Mouse (Mus musculus): ENCODE data around the gene Gsta1. TPM values are rescaled to one million over a fixed set of nuclear protein-coding genes. Genes with fewer than 3 reads are reported as not detected.
"Not testable (repeated sequence)": the region's sequence is repeated elsewhere in the genome, so short reads cannot be mapped to it uniquely, and the experiment has no call there.

Gene Gsta1
- not detected for total RNA-seq (2021)
- long read RNA-seq, experiment 1, result 0 reads
- long read RNA-seq, experiment 2, result 0 reads

GRCm38 (mm10) chr9:78230461-78230860 is at the start of gene Gsta1:
TSS of gene Gsta1 (plus strand) at chr9:78230656.
- DNase-seq, result not testable (repeated sequence)

DNA sequence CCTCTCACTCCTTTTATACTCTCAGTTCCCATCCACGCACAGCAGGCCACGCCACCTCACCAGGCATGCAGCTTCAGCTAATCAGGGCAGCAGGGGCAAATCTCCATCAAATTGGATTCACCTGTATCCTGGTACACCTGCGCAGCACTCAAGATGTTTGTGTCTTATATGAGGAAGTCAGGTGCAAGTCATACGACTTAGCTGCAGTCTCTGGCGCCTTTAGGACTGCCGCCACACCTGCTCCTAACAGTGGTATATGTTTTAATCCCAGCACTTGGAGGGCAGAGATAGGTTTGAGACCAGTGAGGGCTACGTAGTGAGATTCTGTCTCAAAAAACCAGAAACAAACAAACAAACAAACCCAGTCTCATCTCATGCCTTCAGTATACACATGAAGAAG is 48.0 kb upstream of the Gsta1 start, which contains the start of gene Gsta4:
Gsta4 (plus strand) TSS at position 301 of the 400 bp plus-strand sequence.
- DNase-seq, result not testable (repeated sequence)

- peak; percentile 15 for DNase-seq
Observed at GRCm38 (mm10) chr9:78185686-78186085, 44.8 kb upstream of the Gsta1 start.

DNA sequence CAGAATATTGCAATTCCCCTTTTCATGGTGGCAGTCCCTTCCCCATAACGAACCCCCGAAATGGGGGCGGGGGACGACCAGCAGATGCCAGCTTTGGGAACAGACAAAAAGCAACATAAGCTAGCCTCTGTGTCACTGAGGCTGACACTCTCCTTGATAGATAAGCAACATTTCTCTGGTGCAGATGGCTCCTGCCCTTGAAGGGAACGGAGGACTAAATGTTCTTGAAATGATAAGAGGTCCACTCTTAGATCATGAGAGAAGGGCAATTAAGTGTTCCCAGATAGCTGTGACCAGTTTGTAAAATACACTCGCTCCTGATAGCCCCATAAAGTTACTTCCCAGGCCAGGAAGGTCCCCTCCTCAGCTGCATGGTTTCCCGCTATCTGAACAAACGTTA is 41.5 kb upstream of the Gsta1 start:
- DNase-seq, result no peak

- DNase-seq, result no peak
Observed at GRCm38 (mm10) chr9:78190651-78191634, 39.5 kb upstream of the Gsta1 start.

- peak; percentile 23 for DNase-seq
Observed at GRCm38 (mm10) chr9:78191736-78192135, 38.7 kb upstream of the Gsta1 start.

- peak; percentile 23 for DNase-seq
Observed at GRCm38 (mm10) chr9:78193902-78194597, 36.4 kb upstream of the Gsta1 start.

- no peak for DNase-seq
Observed at GRCm38 (mm10) chr9:78195034-78195433, 35.4 kb upstream of the Gsta1 start.

- no peak for DNase-seq
Observed at GRCm38 (mm10) chr9:78197801-78198200, 32.7 kb upstream of the Gsta1 start.

GRCm38 (mm10) chr9:78204194-78204593 is 26.3 kb upstream of the Gsta1 start:
- no peak for DNase-seq

DNA sequence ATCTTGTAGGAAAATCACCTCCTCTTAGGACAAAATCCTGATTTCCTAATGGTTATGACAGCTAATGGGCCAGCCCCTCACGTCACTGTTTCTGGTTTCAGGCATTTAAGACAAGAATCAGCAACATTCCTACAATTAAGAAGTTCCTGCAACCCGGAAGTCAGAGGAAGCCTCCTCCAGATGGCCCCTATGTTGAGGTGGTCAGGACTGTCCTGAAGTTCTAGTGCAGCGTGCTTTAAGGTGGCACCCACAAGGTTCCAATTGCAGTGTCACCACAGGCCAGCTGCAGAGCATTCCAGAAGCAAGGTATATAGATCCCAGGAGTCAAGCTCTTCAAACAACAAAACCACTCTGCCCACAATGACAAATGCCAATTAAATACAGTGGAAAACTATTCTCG is 21.5 kb upstream of the Gsta1 start:
- DNase-seq, result no peak

- DNase-seq, result no peak
Observed at GRCm38 (mm10) chr9:78210079-78210478, 20.4 kb upstream of the Gsta1 start.

DNA sequence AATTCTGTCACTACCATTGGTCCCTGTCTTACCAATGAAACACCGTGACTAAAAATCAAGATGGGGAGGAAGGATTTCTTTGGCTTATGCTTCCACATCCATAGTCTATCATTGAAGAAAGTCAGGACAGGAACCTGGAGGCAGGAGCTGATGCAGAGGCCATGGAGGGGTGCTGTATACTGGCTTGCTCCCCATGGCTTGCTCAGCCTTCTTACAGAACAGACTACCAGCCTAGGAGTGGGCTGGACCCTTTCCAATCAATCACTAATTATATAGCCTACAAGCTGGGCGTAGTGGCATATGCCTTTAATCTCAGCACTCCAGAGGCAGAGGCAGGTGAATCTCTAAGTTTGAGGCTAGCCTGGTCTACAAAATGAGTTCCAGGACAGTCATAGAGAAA is 19.6 kb upstream of the Gsta1 start:
- no peak for DNase-seq

GRCm38 (mm10) chr9:78211521-78211920 is 18.9 kb upstream of the Gsta1 start:
- no peak for DNase-seq

GRCm38 (mm10) chr9:78212341-78213049 is 18.0 kb upstream of the Gsta1 start:
- no peak for DNase-seq

- no peak for DNase-seq
Observed at GRCm38 (mm10) chr9:78217074-78217473, 13.4 kb upstream of the Gsta1 start.

DNA sequence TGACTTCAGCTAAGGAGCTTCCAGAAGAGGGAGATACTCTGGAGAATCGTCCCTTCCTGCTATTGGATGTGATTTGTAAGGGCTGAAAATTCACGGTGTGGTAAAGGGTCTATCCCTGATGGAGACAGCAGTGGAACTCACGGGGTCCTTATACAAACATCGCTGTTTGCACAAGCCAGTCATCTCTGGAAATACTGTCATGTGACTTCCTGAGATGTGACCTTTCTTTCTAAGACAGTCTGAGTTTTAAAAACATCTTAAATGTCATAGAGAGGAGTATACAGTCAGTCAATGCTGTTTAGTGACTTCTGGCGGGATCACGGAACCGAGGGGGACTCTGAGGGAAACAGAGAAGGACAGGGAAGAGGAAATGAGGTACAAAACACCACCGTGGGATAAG is 7.8 kb upstream of the Gsta1 start:
- DNase-seq, result no peak

DNA sequence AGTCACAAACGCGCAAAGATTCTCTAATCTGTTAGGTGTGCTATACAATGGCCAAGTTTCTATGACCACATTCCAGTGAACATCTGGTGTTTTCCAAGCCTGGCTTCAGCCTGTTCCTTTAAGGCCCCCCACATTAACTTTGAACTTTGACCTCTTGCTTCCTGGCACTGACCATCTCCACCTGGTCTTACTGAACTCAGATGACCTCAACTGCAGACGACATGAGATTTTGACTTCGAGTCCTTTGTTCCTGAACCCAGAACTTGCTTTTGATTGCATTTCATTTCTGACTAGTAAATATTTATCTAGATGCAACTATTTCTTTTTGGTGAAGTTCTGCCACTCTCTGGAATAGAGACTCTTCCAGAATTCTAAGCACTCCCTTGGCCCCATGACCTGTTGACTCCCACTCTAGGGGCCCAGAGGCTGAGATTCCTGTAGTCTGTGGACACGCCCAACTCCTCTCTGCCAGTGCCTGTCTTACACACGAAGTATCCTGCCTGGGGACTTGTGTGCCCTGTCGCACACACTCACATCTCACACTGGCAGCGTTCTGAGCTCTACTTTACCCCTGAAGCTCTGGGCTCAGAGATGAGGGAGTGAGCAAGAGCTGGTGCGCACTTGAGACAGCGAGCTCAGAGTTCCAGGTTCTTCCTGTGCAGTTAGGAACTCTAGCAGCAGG is 7.1 kb upstream of the Gsta1 start:
- no peak for DNase-seq

- DNase-seq, result no peak
Observed at GRCm38 (mm10) chr9:78224418-78224817, 6.0 kb upstream of the Gsta1 start.

DNA sequence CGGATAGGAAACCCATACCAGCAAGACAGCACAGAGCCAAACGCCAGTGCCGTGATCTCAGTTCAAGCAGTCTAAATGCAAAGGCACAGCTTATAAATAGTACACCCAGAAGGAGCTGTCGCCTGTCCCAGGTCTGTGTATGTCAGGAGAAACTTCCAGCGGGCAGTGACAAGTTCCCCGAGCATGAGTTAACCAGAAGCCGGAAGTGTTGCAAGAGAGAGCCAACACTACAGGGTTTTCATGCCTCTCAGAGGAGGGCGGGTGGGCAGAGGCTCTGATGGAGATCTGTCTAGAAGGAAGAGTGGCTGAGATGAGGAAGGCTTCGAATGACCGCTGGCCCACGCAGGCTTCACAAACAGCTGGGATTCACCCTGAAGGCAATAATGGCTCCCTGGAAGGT is 5.2 kb upstream of the Gsta1 start:
- DNase-seq, result no peak

DNA sequence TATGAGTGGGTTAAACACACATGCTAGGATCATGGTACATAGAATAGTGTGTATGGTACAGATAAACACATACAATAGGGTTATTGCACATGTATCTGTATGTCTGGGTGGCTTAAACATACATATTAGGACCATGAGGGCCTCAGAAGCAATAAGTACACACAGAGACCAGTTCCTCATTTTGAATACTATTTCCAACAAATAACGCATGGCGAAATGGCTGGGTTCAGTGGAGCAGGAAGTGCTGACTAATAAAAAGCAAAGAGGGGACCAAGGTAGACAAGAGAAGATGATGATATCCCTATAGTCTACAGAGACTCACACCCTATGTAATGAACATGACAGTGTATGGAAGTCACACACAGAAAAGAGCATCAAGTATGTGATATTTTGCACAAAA is 2.3 kb upstream of the Gsta1 start:
- DNase-seq, result no peak

DNA sequence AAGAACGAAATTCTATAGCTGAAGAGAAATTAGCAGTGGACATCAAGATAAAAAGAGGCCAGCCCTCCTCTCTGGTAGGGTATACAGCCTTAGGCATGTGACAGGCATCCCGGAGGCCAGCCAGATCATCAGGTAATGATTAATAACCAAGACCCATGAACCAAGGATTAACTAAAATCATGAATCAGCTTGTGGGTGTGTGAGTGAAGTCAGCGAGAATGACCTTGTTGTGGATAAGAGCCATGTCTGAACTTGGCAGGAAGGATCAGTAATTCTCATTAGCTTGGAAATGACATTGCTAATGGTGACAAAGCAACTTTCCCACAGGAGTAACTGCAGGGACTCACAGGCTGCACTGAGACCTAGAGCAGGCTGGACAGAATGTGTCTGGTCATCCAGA is 798 bp upstream of the Gsta1 start:
- not testable (repeated sequence) for DNase-seq
